Mouse (Mus musculus): Measurements from ENCODE around the gene Mmp13.
"Not testable (repeated sequence)": the region's sequence is repeated elsewhere in the genome, so short reads cannot be mapped to it uniquely, and the experiment has no call there.

Mmp13 gene

GRCm38 (mm10) chr9:7272214-7272613, at the start of gene Mmp13:
Mmp13 (plus strand) TSS chr9:7272514.
- DNase-seq (ENCODE audit: low spot score): no peak

- no peak for DNase-seq (ENCODE audit: low spot score)
These were observed 33.7 kb upstream of the Mmp13 start for GRCm38 (mm10) chr9:7238619-7239018.

DNA sequence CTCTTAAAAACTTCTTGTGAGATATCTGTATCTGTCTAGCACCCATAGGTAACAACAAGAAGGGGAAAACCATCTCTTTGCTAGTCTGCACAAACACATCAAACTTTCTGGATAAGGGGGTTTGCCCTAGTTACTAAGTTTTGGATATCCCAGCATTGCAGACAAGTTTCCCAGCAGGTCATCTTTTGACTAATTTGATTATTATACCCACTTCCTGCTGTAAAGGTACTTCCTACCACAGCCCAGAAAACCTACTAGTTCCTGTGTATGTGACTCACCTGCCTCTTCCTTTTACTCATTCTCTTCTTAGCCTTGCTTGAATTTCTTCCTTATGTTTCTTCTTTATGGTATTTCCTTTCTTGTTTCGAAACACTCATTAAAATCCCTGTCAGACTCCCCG, 32.3 kb upstream of the Mmp13 start:
- DNase-seq (ENCODE audit: low spot score): no peak

DNA sequence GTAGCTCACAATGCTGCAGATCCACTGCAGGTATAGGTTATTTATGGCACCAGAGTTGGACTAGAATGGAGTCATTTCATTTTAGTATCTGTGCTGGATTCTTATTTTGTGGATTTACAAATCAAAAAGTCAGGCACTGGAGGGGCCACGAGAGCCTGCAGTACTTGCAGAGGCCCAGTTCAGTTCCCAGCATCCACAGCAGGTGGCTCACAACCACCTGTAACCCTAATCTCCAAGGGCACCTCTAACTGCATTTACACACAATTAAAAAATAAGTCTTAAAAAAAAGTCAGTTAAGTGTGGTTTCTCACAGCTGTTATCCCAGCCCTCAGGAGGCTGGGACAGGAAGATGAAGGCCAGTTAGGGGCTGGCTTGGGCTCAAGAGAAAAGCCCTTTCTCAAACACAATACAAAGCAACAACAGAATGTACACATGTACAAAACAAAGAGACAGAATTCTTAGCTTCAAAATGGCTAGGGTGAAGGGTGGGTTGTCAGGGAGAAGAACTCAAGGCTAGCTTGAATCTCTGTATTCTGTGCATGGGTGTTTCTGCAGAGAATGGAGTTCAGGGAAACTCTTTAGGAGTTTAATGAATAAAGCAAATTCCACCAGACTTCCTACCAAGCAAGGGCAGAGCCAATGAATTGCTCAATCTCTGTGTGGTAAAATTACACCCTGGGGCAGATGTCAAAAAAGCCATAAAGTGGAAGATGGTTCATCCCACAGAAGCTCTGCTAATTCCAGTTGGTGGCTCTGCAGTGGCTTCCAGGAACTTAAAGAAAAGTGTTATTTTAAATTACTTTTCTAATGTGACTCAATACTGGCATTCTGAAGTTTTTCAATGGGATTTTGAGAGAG, 19.3 kb upstream of the Mmp13 start:
- DNase-seq (ENCODE audit: low spot score): peak; percentile 86

DNA sequence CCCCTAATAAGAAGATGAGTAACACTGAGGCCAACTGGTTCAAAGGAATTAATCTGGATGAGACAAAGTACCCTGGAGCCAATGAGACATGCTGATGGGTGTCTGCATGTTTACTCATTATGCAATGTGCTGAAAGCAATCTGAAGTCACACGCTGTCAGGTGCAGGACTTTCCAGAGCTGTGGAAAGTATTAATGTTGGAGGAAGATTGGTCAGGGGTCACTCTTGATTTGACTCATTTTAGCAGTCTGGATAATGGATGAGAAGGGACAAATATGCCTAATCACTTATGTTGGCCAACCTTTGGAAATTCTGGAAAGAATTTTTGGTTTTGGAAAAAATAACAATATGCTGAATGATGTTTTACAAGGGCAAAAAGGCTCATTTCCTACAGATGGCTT, 10.6 kb upstream of the Mmp13 start:
- DNase-seq (ENCODE audit: low spot score): no peak

DNA sequence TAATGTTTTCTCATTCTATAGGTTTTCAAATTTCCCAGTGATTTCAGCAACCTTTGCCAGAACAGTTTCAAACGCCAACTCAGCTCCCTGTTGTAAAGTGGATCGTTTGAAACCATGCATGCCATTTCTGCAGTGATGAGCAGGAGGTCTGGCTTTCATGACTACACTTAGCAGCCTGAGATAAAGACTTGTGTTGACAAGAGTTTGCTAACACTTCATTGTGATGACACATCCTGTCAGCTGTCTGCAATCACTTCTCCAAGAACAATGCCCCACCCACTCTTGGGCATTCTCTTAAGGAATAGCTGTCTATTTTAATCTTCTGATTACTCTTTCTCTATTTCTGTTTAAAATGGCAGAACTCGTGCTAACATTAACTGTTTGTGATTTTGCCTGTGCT, 2.2 kb upstream of the Mmp13 start:
- DNase-seq (ENCODE audit: low spot score): peak; percentile 26

DNA sequence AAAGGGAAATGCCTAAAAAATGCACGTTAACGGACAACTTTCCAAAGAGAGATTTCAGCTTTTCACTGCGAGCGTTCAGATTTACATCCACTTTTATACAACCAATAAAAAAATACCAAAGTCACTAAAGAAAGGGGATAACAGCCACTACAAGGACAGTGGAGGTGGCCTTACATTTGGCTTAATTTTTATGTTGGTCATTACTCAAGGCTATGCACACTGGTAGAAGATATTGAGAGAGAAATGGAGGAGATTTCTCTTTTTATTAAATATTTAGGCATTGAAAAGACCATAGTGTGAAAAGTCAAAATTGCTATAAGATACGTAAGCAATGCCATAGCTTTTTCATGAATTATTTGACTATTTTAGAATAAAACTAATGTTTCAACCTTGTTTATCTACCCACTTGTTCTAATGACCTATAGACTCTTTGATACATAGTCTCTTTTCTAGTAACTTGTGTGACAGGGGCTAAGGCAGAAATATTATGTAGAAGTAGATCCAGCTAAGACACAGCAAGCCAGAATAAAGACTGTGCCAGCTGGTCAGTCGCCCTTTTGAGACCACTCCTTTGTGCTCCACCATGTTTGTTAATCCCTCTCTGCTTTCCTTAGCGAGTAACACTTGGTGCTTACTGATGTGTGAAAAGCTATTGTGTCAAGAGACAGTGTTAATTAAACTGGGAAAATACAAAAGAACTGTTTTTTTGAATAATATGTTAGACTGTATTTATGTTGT, 10.4 kb downstream of the Mmp13 start:
- DNase-seq (ENCODE audit: low spot score): no peak

GRCm38 (mm10) chr9:7283303-7283684, 11.0 kb downstream of the Mmp13 start:
- not testable (repeated sequence) for DNase-seq (ENCODE audit: low spot score)

GRCm38 (mm10) chr9:7289501-7289900, 17.2 kb downstream of the Mmp13 start:
- DNase-seq (ENCODE audit: low spot score): no peak

- DNase-seq (ENCODE audit: low spot score): no peak
These were observed 17.6 kb downstream of the Mmp13 start for GRCm38 (mm10) chr9:7289901-7290300.

DNA sequence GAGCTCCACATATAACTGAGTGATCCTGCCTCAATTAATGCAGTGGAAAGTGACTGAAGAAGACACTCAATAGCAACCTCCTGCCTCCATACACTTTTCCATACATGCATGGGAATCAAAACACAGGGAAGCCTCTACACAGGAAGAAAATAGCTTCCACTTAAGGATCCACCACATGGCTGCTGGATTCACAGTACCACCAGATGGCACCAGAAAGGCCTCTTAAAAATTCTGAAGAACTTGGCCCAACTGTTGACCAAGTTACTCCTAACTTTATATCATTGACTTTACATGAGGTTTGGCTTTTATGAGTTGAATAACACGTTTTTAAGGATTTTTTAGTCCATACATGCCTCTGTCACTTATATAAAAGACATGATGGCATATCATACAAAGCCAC, 19.8 kb downstream of the Mmp13 start:
- DNase-seq (ENCODE audit: low spot score): peak; percentile 30

DNA sequence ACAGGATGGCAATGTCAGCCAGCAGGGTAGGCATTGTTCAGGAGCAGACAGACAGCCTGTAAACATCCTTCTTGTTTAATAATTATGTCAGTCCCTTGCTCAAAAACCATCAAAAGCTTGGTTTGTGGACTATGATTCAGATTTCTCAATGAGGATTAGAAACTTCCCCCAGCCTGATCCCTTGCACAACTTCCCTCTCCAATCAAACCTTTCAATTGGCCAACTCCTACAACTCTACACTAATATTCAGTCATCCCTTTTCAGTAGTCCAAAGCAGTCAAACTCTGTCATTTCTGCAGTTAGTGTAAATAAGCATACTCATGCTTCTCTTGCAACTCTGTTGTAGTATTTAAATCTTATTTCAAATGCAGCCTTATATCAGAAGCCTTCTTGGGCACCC, 59.5 kb downstream of the Mmp13 start:
- DNase-seq (ENCODE audit: low spot score): no peak
